Mouse (Mus musculus): Measurements from ENCODE around the gene Ptpn11. TPM values are rescaled to one million over a fixed set of nuclear protein-coding genes. Genes with fewer than 3 reads are reported as not detected.
A peak's percentile ranks its signal among the peaks of the same experiment; 100 is the strongest.
"Not testable (repeated sequence)": the region's sequence is repeated elsewhere in the genome, so short reads cannot be mapped to it uniquely, and the experiment has no call there.

Ptpn11 gene
- total RNA-seq (2021): 10 to 100 TPM; 78.1 to 82.4 TPM
- long read RNA-seq, full-length matches to known transcripts: 1 of 9 reads
- long read RNA-seq, partial matches to known transcripts: 0 of 9 reads
- long read RNA-seq, other reads (novel, unspliced or antisense): 8 of 9 reads

DNA sequence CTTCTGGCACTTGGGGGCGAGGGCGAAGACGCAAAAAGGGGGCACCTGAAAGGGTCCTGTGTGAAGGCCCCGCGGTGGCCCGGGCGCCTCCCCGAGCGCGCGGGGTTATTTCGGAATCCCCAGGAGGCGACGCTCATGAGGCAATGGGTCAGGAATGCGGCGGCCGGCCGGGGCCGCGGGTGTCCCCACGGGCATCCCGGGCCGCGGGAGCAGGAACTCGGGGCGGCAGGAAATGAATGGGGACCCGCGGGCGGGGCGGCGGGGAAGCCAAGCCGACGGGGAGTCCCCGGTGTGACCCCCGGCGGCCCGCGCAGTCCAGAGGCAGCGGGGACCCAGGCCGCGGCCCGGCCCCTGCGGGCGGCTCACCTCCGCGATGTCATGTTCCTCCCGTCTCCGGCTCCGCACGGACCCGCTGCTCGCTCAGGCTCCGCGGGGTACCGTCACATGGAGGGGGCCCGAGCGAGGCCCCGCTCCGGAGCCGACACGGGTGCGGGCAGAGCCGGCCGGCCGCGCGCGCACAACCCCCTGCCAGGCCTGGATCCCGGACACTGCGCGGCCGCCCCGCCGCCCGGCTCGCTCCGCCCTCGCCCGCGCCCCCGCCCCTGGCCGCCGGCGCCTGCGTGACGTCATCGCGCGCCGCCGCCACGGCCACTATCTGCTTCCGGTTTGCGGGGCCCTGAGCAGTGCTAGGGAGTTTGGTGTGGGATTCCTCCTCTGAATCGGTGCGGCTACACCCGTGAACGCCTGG lies at the start of gene Ptpn11:
TSS of gene Ptpn11 (minus strand) at position 562 of the 748 bp plus-strand sequence.
- DNase-seq (ENCODE audit: low spot score in 2 of 2): peak; percentile 79 to 87

DNA sequence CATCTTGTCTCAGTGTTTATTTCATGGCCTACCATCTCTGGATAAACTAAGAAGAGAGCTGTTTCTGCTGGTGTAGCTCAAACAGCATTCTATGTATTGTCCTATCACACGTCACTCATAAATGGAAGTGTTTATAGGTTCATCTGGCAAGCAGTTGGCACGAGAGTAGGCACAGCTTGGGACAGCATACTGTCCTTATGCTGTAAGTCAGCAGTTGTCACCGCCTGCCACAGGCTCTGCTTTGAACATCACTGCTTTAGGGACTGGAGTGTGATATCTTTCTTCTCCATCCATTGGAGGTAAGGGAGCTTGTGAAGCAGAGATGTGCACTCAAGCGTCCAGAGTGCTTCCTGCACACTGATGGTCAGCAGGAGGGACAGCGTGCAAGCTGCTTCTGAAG lies 48.6 kb upstream of the Ptpn11 start:
- peak; percentile 46 to 57 for DNase-seq (ENCODE audit: low spot score in 2 of 2)

- no peak for DNase-seq (ENCODE audit: low spot score in 2 of 2)
These were observed 47.0 kb upstream of the Ptpn11 start for GRCm38 (mm10) chr5:121238208-121238607.

DNA sequence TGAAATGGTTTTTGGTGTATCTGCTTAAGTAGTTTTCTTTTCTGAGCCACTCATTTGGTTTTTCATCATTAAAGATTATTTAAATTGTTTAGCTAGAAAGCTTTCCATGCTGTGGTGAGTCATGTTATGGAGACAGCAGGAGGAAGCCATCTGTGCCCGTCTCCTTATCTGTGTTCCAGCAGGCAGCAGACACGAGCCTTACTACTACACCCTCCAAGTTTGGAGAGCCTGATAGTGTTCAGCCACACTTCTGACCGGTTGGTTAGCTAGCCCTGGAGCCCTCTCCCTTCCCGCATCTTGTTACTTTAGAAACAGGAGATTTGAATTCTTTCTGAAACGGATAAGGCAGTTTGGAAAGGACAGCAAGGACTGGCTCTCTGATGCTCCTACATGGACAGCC lies 45.0 kb upstream of the Ptpn11 start:
- no peak for DNase-seq (ENCODE audit: low spot score in 2 of 2)

GRCm38 (mm10) chr5:121233726-121234125 lies 42.5 kb upstream of the Ptpn11 start:
- DNase-seq (ENCODE audit: low spot score in 2 of 2): no peak

DNA sequence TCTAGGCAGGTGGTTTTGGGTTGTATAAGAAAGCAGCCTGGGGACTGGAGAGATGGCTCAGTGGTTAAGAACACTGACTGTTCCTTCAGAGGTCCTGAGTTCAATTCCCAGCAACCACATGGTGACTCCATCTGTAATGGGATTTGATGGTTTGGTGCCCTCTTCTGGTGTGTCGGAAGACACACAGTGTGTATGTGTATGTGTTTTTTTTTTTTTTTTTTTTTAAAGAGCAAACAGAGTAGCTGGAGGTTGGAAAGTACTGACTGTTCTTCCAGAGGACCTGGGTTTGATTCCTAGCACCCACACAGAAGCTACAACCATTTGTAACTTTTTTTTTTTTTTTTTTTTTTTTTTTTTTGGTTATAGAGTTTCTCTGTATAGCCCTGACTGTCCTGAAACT lies 41.6 kb upstream of the Ptpn11 start:
- DNase-seq (ENCODE audit: low spot score in 2 of 2): no peak

DNA sequence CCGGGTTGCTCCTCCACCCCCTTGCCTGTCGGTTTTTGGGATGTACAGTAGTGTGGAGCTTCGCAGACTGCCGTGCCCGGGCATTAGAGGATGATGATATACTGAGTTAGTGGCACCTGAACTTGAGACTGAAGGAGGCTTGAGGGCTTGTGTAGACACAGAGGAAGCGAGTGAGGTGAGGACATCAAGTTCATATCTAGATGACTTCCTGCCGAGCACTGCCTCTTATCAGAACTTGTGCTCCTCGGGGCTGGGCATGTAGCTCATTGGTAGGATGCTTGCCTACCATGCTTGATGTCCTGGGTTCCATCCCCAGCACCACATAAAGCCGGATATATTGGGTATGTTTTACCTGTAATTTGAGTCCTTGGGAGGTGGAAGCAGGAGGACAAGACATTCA lies 39.6 kb upstream of the Ptpn11 start:
- no peak for DNase-seq (ENCODE audit: low spot score in 2 of 2)

DNA sequence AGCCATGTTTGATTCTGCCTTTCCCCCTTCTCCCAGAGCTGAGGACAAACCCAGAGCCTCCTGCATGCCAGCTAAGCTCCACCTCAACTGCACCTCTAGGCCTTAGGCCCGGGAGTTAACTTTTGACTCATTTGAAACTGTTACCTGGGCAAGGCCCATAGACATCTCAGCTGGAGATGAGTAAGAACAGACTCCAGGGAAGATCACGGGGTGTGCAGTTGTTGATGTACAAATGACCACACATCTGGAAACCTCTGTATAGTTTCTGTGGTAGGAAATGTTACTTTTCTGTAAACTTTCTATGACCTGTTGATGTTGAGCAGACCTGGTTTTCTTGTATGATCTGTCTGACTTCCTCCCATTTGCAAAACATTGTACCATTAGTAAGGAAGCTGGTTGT lies 38.0 kb upstream of the Ptpn11 start:
- no peak for DNase-seq (ENCODE audit: low spot score in 2 of 2)

DNA sequence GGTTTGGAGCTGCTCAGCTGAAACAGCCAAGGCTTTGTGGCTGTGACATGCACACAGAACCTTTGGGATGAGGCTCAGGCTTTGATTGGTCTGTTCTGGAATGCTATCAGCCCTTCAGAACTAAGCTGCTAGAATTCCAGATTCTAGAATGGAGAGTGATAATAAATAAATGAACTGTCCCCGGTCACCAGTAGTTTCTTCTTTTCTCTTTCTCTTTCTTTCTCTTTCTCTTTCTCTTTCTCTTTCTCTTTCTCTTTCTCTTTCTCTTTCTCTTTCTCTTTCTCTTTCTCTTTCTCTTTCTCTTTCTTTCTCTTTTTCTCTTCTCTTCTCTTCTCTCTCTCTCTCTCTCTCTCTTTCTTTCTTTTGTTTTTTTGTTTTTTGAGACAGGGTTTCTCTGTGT lies 36.1 kb upstream of the Ptpn11 start:
- not testable (repeated sequence) for DNase-seq (ENCODE audit: low spot score in 2 of 2)

DNA sequence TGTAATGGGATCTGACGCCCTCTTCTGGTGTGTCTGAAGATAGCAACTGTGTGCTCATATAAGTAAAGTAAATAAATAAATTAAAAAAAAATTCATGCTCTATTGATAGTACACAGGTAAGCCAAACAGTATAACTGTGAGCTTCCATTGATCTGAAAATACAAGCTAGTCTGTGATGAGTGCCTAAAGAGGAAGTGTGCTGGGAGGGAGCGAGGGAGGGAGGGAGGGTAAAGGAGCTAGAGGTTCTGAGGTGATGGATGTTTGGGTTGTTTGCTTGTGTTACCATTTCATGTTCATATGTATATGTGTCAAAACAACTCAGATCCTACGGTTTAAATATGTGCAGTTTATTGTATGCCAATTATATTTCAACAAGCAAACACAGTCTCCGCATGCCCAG lies 35.6 kb upstream of the Ptpn11 start:
- DNase-seq (ENCODE audit: low spot score in 2 of 2): no peak

DNA sequence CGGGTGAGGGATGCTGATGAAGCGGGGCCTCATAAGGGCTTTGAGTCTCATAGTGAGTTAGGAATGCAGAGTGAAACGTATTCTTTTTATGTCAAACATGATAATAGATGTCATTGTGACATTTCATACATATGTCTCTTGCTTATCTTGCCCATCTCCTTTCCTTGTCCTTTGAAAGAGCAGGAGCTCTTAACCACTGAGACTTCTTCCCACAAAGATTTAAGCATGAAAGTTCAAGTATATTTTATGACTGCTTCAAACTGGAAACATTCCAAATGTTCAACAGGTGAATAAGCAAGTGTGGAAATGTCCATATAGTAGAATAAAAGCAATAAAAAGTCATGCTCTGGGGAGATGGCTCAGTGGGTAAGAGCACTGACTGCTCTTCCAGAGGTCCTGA lies 35.2 kb upstream of the Ptpn11 start:
- no peak for DNase-seq (ENCODE audit: low spot score in 2 of 2)

- DNase-seq (ENCODE audit: low spot score in 2 of 2): no peak
These were observed 34.7 kb upstream of the Ptpn11 start for GRCm38 (mm10) chr5:121225854-121226253.

GRCm38 (mm10) chr5:121224856-121225255 lies 33.7 kb upstream of the Ptpn11 start:
- no peak for DNase-seq (ENCODE audit: low spot score in 2 of 2)

DNA sequence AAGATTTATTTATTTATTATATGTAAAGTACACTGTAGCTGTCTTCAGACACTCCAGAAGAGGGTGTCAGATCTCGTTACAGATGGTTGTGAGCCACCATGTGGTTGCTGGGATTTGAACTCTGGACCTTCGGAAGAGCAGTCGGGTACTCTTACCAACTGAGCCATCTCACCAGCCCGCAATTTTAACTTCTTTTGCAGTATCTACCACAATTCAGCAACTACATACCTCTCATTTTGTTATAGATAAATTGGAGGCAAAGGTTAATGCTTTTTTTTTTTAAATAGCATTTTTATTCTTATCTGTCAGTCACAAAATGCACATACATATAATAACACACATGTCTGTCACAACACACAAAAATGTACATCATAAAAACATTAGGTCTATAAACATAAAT lies 32.8 kb upstream of the Ptpn11 start:
- DNase-seq (ENCODE audit: low spot score in 2 of 2): not testable (repeated sequence)

- DNase-seq (ENCODE audit: low spot score in 2 of 2): no peak
These were observed 30.2 kb upstream of the Ptpn11 start for GRCm38 (mm10) chr5:121221328-121221850.

GRCm38 (mm10) chr5:121220732-121221301 lies 29.6 kb upstream of the Ptpn11 start:
- DNase-seq (ENCODE audit: low spot score in 2 of 2): peak; percentile 54 to 68

GRCm38 (mm10) chr5:121219980-121220731 lies 29.0 kb upstream of the Ptpn11 start, which contains the start of gene Hectd4:
Hectd4 (plus strand) TSS chr5:121220219.
- DNase-seq (ENCODE audit: low spot score in 2 of 2): peak; percentile 98 to 99

- DNase-seq (ENCODE audit: low spot score in 2 of 2): no peak
These were observed 28.0 kb upstream of the Ptpn11 start for GRCm38 (mm10) chr5:121219190-121219589.

DNA sequence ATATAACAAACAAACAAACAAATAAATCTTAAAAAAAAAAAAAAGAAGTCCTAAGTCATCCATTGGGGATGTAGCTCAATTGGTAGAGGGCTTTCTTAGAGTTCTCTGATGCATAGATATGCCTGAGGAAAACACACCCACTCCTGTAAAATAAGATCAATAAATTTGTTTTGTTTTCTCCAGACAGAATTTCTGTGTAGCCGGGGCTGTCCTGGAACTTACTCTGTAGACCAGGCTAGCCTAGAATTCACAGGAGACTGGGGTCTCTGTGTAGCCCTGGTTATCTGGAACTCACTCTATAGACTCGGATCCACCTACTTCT lies 26.1 kb upstream of the Ptpn11 start:
- DNase-seq (ENCODE audit: low spot score in 2 of 2): no peak

GRCm38 (mm10) chr5:121216584-121217312 lies 25.6 kb upstream of the Ptpn11 start:
- not testable (repeated sequence) for DNase-seq (ENCODE audit: low spot score in 2 of 2)

- no peak for DNase-seq (ENCODE audit: low spot score in 2 of 2)
These were observed 24.9 kb upstream of the Ptpn11 start for GRCm38 (mm10) chr5:121216126-121216446.
